Mouse (Mus musculus): ENCODE results near the gene Ppil6. TPM values are rescaled to one million over a fixed set of nuclear protein-coding genes. Genes with fewer than 3 reads are reported as not detected.

Ppil6 gene
- polyA plus RNA-seq, 1 experiment from 2014 or later: 0.76 TPM

GRCm38 (mm10) chr10:41460501-41460900 is 29.7 kb upstream of the Ppil6 start:
- H3K9me3 ChIP-seq (ENCODE audit: control insufficient read depth, low read length): no peaks in the 10 kb centered on the region
- H3K36me3 ChIP-seq (ENCODE audit: control insufficient read depth, insufficient read depth, low read length): peaks cover 81% of the 10 kb centered on the region
- 18% methylated on average over 2 of the region's 2 CpGs for WGBS
- no peak overlapping the region for H3K4me2 ChIP-seq (ENCODE audit: low read length)
- H3K9ac ChIP-seq (ENCODE audit: low read length): no peak overlapping the region
- ATAC-seq (replicated peaks; ENCODE audit: low FRiP score, low TSS enrichment, low read depth) (no peak), DNase-seq (ENCODE audit: low spot score) (no peak)
- no peaks in the 10 kb centered on the region for H3K27me3 ChIP-seq (replicated peaks; ENCODE audit: control insufficient read depth, insufficient read depth, low read length)
- H3K27ac ChIP-seq (ENCODE audit: low read depth): no peak overlapping the region
- H3K4me1 ChIP-seq (replicated peaks; ENCODE audit: control insufficient read depth, insufficient read depth, low read length): no peaks in the 10 kb centered on the region
- H3K4me3 ChIP-seq (ENCODE audit: low read depth, low read length): no peak overlapping the region

- no peak for DNase-seq (ENCODE audit: low spot score)
- Histone ChIP-seq H3K36me3 (ENCODE audit: control insufficient read depth, insufficient read depth, low read length) (peaks cover 81% of the 10 kb centered on the region), H3K4me1 (replicated peaks; ENCODE audit: control insufficient read depth, insufficient read depth, low read length) (no peaks in the 10 kb centered on the region), H3K27me3 (replicated peaks; ENCODE audit: control insufficient read depth, insufficient read depth, low read length) (no peaks in the 10 kb centered on the region), H3K27ac (ENCODE audit: low read depth) (no peak overlapping the region), H3K9me3 (ENCODE audit: control insufficient read depth, low read length) (no peaks in the 10 kb centered on the region), H3K4me3 (ENCODE audit: low read depth, low read length) (no peak overlapping the region), H3K4me2 (ENCODE audit: low read length) (no peak overlapping the region), H3K9ac (ENCODE audit: low read length) (no peak overlapping the region)
- no peak for ATAC-seq (replicated peaks; ENCODE audit: low FRiP score, low TSS enrichment, low read depth)
- 92% methylated on average over 3 of the region's 3 CpGs for WGBS
Observed at GRCm38 (mm10) chr10:41461057-41461722, 29.0 kb upstream of the Ppil6 start.

- Histone ChIP-seq H3K36me3 (ENCODE audit: control insufficient read depth, insufficient read depth, low read length) (peaks cover 54% of the 10 kb centered on the region), H3K27me3 (replicated peaks; ENCODE audit: control insufficient read depth, insufficient read depth, low read length) (no peaks in the 10 kb centered on the region), H3K9me3 (ENCODE audit: control insufficient read depth, low read length) (no peaks in the 10 kb centered on the region), H3K4me3 (ENCODE audit: low read depth, low read length) (no peak overlapping the region), H3K4me1 (replicated peaks; ENCODE audit: control insufficient read depth, insufficient read depth, low read length) (no peaks in the 10 kb centered on the region), H3K4me2 (ENCODE audit: low read length) (no peak overlapping the region), H3K9ac (ENCODE audit: low read length) (no peak overlapping the region), H3K27ac (ENCODE audit: low read depth) (no peak overlapping the region)
- WGBS: 62% methylated on average over 15 of the region's 15 CpGs
- DNase-seq (ENCODE audit: low spot score): no peak
- ATAC-seq (replicated peaks; ENCODE audit: low FRiP score, low TSS enrichment, low read depth): no peak
Observed at GRCm38 (mm10) chr10:41464401-41464955, 25.8 kb upstream of the Ppil6 start.

- Histone ChIP-seq H3K4me3 (ENCODE audit: low read depth, low read length) (no peak overlapping the region), H3K27me3 (replicated peaks; ENCODE audit: control insufficient read depth, insufficient read depth, low read length) (no peaks in the 10 kb centered on the region), H3K9me3 (ENCODE audit: control insufficient read depth, low read length) (no peaks in the 10 kb centered on the region), H3K4me1 (replicated peaks; ENCODE audit: control insufficient read depth, insufficient read depth, low read length) (no peaks in the 10 kb centered on the region), H3K36me3 (ENCODE audit: control insufficient read depth, insufficient read depth, low read length) (peaks cover 29% of the 10 kb centered on the region), H3K4me2 (ENCODE audit: low read length) (no peak overlapping the region), H3K9ac (ENCODE audit: low read length) (no peak overlapping the region), H3K27ac (ENCODE audit: low read depth) (no peak overlapping the region)
- DNase-seq (ENCODE audit: low spot score) (no peak), ATAC-seq (replicated peaks; ENCODE audit: low FRiP score, low TSS enrichment, low read depth) (no peak)
- WGBS: 48% methylated on average over 6 of the region's 6 CpGs
Observed at GRCm38 (mm10) chr10:41467325-41467724, 22.9 kb upstream of the Ppil6 start.

GRCm38 (mm10) chr10:41470693-41471092 is 19.5 kb upstream of the Ppil6 start:
- whole genome bisulfite sequencing: 92% methylated on average over 3 of the region's 3 CpGs
- H3K27ac ChIP-seq (ENCODE audit: low read depth): no peak overlapping the region
- H3K4me2 ChIP-seq (ENCODE audit: low read length): no peak overlapping the region
- no peak overlapping the region for H3K4me3 ChIP-seq (ENCODE audit: low read depth, low read length)
- ATAC-seq (replicated peaks; ENCODE audit: low FRiP score, low TSS enrichment, low read depth): no peak
- H3K4me1 ChIP-seq (replicated peaks; ENCODE audit: control insufficient read depth, insufficient read depth, low read length): 0 out of 2 replicates have a peak, but pooled peaks cover 3% of the 10 kb centered on the region
- no peak overlapping the region for H3K9ac ChIP-seq (ENCODE audit: low read length)
- peaks cover 6% of the 10 kb centered on the region for H3K36me3 ChIP-seq (ENCODE audit: control insufficient read depth, insufficient read depth, low read length)
- DNase-seq (ENCODE audit: low spot score): no peak
- no peaks in the 10 kb centered on the region for H3K27me3 ChIP-seq (replicated peaks; ENCODE audit: control insufficient read depth, insufficient read depth, low read length)
- no peaks in the 10 kb centered on the region for H3K9me3 ChIP-seq (ENCODE audit: control insufficient read depth, low read length)

GRCm38 (mm10) chr10:41472534-41472933 is 17.7 kb upstream of the Ppil6 start:
- ATAC-seq (replicated peaks; ENCODE audit: low FRiP score, low TSS enrichment, low read depth) (no peak), DNase-seq (ENCODE audit: low spot score) (no peak)
- Histone ChIP-seq H3K9ac (ENCODE audit: low read length) (no peak overlapping the region), H3K4me2 (ENCODE audit: low read length) (no peak overlapping the region), H3K9me3 (ENCODE audit: control insufficient read depth, low read length) (no peaks in the 10 kb centered on the region), H3K4me3 (ENCODE audit: low read depth, low read length) (no peak overlapping the region), H3K27ac (ENCODE audit: low read depth) (no peak overlapping the region), H3K36me3 (ENCODE audit: control insufficient read depth, insufficient read depth, low read length) (no peaks in the 10 kb centered on the region), H3K4me1 (replicated peaks; ENCODE audit: control insufficient read depth, insufficient read depth, low read length) (peaks cover 11% of the 10 kb centered on the region; the same call in 1 of the 2 replicates), H3K27me3 (replicated peaks; ENCODE audit: control insufficient read depth, insufficient read depth, low read length) (no peaks in the 10 kb centered on the region)

- no peak overlapping the region for H3K4me3 ChIP-seq (ENCODE audit: low read depth, low read length)
- DNase-seq (ENCODE audit: low spot score) (no peak), ATAC-seq (replicated peaks; ENCODE audit: low FRiP score, low TSS enrichment, low read depth) (no peak)
- no peaks in the 10 kb centered on the region for H3K27me3 ChIP-seq (replicated peaks; ENCODE audit: control insufficient read depth, insufficient read depth, low read length)
- no peak overlapping the region for H3K9ac ChIP-seq (ENCODE audit: low read length)
- WGBS: 75% methylated on average over 5 of the region's 5 CpGs
- H3K4me1 ChIP-seq (replicated peaks; ENCODE audit: control insufficient read depth, insufficient read depth, low read length): peaks cover 11% of the 10 kb centered on the region
- H3K27ac ChIP-seq (ENCODE audit: low read depth): no peak overlapping the region
- H3K36me3 ChIP-seq (ENCODE audit: control insufficient read depth, insufficient read depth, low read length): no peaks in the 10 kb centered on the region
- H3K9me3 ChIP-seq (ENCODE audit: control insufficient read depth, low read length): no peaks in the 10 kb centered on the region
- H3K4me2 ChIP-seq (ENCODE audit: low read length): no peak overlapping the region
Observed at GRCm38 (mm10) chr10:41472962-41473481, 17.2 kb upstream of the Ppil6 start.

GRCm38 (mm10) chr10:41473782-41474468 is 16.3 kb upstream of the Ppil6 start:
- WGBS: 72% methylated on average over 6 of the region's 6 CpGs
- no peak for ATAC-seq (replicated peaks; ENCODE audit: low FRiP score, low TSS enrichment, low read depth)
- H3K27me3 ChIP-seq (replicated peaks; ENCODE audit: control insufficient read depth, insufficient read depth, low read length): no peaks in the 10 kb centered on the region
- no peak overlapping the region for H3K4me2 ChIP-seq (ENCODE audit: low read length)
- peaks cover 11% of the 10 kb centered on the region for H3K4me1 ChIP-seq (replicated peaks; ENCODE audit: control insufficient read depth, insufficient read depth, low read length)
- H3K27ac ChIP-seq (ENCODE audit: low read depth): no peak overlapping the region
- peaks cover under 1% of the 10 kb centered on the region; the same call in 1 of the 2 replicates for H3K36me3 ChIP-seq (ENCODE audit: control insufficient read depth, insufficient read depth, low read length)
- H3K4me3 ChIP-seq (ENCODE audit: low read depth, low read length): no peak overlapping the region
- H3K9ac ChIP-seq (ENCODE audit: low read length): no peak overlapping the region
- H3K9me3 ChIP-seq (ENCODE audit: control insufficient read depth, low read length): no peaks in the 10 kb centered on the region
- DNase-seq (ENCODE audit: low spot score): no peak

Measured in intestine, embryonic 14.5 days (tissue).